Mouse (Mus musculus): ENCODE measurements around the gene Tbcd.

DNA sequence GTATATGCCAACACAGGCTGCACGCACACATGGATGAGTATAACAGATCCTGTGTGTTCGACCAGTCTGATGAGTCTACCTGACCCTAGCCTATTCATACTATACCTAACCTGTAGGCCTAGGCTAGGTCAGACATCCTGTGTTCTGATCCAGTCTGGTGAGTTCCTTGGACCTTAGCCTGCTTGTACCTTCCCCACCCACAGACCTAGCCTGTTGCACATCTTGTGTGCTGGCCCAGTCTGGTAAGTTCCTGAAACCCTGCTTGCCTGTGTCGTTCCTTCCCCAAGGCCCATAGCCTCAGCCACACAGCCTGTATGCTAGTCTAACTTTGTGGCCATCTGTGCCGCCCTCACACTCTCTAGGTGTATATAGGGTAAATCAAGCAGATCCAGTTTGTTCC is 112.5 kb downstream of the Tbcd start:
- no peak for TF ChIP-seq CTCF (IDR thresholded peaks at IDR 0.05; ENCODE audit: low read depth, low read length)
- TF ChIP-seq GATA1 (IDR thresholded peaks at IDR 0.05; ENCODE audit: borderline replicate concordance, low read length) = no peak
- no peak for TF ChIP-seq GATA2 (IDR thresholded peaks at IDR 0.05; ENCODE audit: borderline replicate concordance, low read depth, low read length)
- no peak for TF ChIP-seq TAL1 (conservative IDR thresholded peaks at IDR 0.05; ENCODE audit: low read depth, low read length)
